Mouse (Mus musculus): ENCODE results near the gene Iqgap1. TPM values are rescaled to one million over a fixed set of nuclear protein-coding genes. Genes with fewer than 3 reads are reported as not detected.
A peak's percentile ranks its signal among the peaks of the same experiment; 100 is the strongest.

Gene Iqgap1
- total and polyA plus RNA-seq, 2 experiments from 2014 or later, result 12.3 to 20.6 TPM

- no peak overlapping the region for H3K4me3 ChIP-seq (ENCODE audit: low read depth, low read length)
- H3K9me3 ChIP-seq (ENCODE audit: low read length), result no peaks in the 10 kb centered on the region
- H3K27me3 ChIP-seq (ENCODE audit: insufficient read depth, low read length), result no peaks in the 10 kb centered on the region
- DNase-seq (ENCODE audit: low spot score), result no peak
- no peak for TF ChIP-seq CTCF (IDR thresholded peaks at IDR 0.05)
- H3K9ac ChIP-seq (replicated peaks; ENCODE audit: low read length, poor library complexity, severe bottlenecking), result no peak overlapping the region
- no peak for ATAC-seq (ENCODE audit: low FRiP score)
- WGBS, result 78% methylated on average over 5 of the region's 5 CpGs
- H3K36me3 ChIP-seq (ENCODE audit: insufficient read depth, low read length), result no peaks in the 10 kb centered on the region
- H3K4me1 ChIP-seq (ENCODE audit: insufficient read depth, low read length), result no peaks in the 10 kb centered on the region
- H3K4me2 ChIP-seq (ENCODE audit: low read depth, low read length, poor library complexity, severe bottlenecking), result no peak overlapping the region
- no peak overlapping the region for H3K27ac ChIP-seq (ENCODE audit: low read depth, low read length)
Measured at GRCm38 (mm10) chr7:80697859-80698258, 127.9 kb downstream of the Iqgap1 start.

DNA sequence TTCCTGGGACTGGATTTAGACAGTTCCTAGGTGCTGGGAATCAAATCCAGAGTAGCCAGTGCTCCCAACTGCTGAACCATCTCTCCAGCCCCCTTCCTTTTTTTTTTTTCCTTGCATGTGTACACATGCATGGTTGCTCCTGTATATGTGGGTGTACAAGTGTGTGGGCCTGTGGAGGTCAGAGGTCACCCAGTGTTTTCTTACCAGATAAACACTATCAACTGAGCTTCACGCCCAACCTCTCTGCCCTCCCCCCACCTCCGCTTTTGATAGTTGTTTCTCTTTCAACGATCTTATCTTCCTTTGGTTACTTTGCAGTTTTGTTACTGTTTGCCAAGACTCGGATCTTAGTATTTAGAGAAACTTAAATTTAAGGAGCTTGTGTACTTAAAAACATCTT is 128.9 kb downstream of the Iqgap1 start:
- no peaks in the 10 kb centered on the region for H3K27me3 ChIP-seq (ENCODE audit: insufficient read depth, low read length)
- 76% methylated on average over 4 of the region's 4 CpGs for WGBS
- H3K9me3 ChIP-seq (ENCODE audit: low read length), result no peaks in the 10 kb centered on the region
- TF ChIP-seq CTCF (IDR thresholded peaks at IDR 0.05), result no peak
- no peak for DNase-seq (ENCODE audit: low spot score)
- H3K4me3 ChIP-seq (ENCODE audit: low read depth, low read length), result no peak overlapping the region
- ATAC-seq (ENCODE audit: low FRiP score), result no peak
- no peak overlapping the region for H3K9ac ChIP-seq (replicated peaks; ENCODE audit: low read length, poor library complexity, severe bottlenecking)
- no peaks in the 10 kb centered on the region for H3K36me3 ChIP-seq (ENCODE audit: insufficient read depth, low read length)
- H3K4me1 ChIP-seq (ENCODE audit: insufficient read depth, low read length), result no peaks in the 10 kb centered on the region
- no peak overlapping the region for H3K4me2 ChIP-seq (ENCODE audit: low read depth, low read length, poor library complexity, severe bottlenecking)
- no peak overlapping the region for H3K27ac ChIP-seq (ENCODE audit: low read depth, low read length)

- no peak for DNase-seq (ENCODE audit: low spot score)
Measured at GRCm38 (mm10) chr7:80696334-80696733, 129.4 kb downstream of the Iqgap1 start.

GRCm38 (mm10) chr7:80692472-80692871 is 133.3 kb downstream of the Iqgap1 start:
- no peak overlapping the region for H3K4me2 ChIP-seq (ENCODE audit: low read depth, low read length, poor library complexity, severe bottlenecking)
- WGBS, result 91% methylated on average over 9 of the region's 9 CpGs
- ATAC-seq (ENCODE audit: low FRiP score), result no peak
- H3K4me1 ChIP-seq (ENCODE audit: insufficient read depth, low read length), result no peaks in the 10 kb centered on the region
- DNase-seq (ENCODE audit: low spot score), result no peak
- no peak for TF ChIP-seq CTCF (IDR thresholded peaks at IDR 0.05)
- H3K9me3 ChIP-seq (ENCODE audit: low read length), result no peaks in the 10 kb centered on the region
- H3K4me3 ChIP-seq (ENCODE audit: low read depth, low read length), result no peak overlapping the region
- H3K9ac ChIP-seq (replicated peaks; ENCODE audit: low read length, poor library complexity, severe bottlenecking), result no peak overlapping the region
- H3K27ac ChIP-seq (ENCODE audit: low read depth, low read length), result no peak overlapping the region
- no peaks in the 10 kb centered on the region for H3K27me3 ChIP-seq (ENCODE audit: insufficient read depth, low read length)
- H3K36me3 ChIP-seq (ENCODE audit: insufficient read depth, low read length), result no peaks in the 10 kb centered on the region

More at GRCm38 (mm10) chr7:80696334-80696733, 129.4 kb downstream of the Iqgap1 start:
- no peak for ATAC-seq (ENCODE audit: low FRiP score)
- Histone ChIP-seq H3K9ac (replicated peaks; ENCODE audit: low read length, poor library complexity, severe bottlenecking) (no peak overlapping the region), H3K4me3 (ENCODE audit: low read depth, low read length) (no peak overlapping the region), H3K27me3 (ENCODE audit: insufficient read depth, low read length) (no peaks in the 10 kb centered on the region), H3K4me1 (ENCODE audit: insufficient read depth, low read length) (no peaks in the 10 kb centered on the region), H3K4me2 (ENCODE audit: low read depth, low read length, poor library complexity, severe bottlenecking) (no peak overlapping the region), H3K9me3 (ENCODE audit: low read length) (no peaks in the 10 kb centered on the region), H3K36me3 (ENCODE audit: insufficient read depth, low read length) (no peaks in the 10 kb centered on the region), H3K27ac (ENCODE audit: low read depth, low read length) (no peak overlapping the region)
- 66% methylated on average over 1 of the region's 1 CpGs for WGBS
- TF ChIP-seq CTCF (IDR thresholded peaks at IDR 0.05), result no peak

DNA sequence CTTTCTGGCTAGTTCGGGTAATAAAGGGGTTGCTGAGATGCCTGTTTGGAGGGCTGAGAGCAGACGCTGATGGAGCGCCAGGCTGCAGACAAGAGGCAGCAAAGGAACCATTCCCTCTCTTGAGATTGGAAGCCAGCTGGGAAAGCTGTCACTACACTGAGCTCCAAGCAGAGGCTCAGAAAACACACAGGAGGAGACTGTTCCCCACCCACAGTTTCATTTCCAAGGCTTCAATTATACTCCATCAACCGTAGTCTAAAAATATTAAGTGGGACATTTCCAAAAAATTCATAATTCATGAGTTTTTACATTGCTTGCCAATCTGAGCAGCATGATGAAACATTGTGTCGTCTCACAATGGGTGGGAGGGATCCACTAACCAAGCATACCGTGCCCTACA is 134.6 kb downstream of the Iqgap1 start:
- peaks cover 4% of the 10 kb centered on the region; the same call in 1 of the 2 replicates for H3K4me1 ChIP-seq (ENCODE audit: insufficient read depth, low read length)
- ATAC-seq (ENCODE audit: low FRiP score), result no peak
- H3K9me3 ChIP-seq (ENCODE audit: low read length), result no peaks in the 10 kb centered on the region
- H3K4me3 ChIP-seq (ENCODE audit: low read depth, low read length), result no peak overlapping the region
- no peaks in the 10 kb centered on the region for H3K27me3 ChIP-seq (ENCODE audit: insufficient read depth, low read length)
- no peak overlapping the region for H3K9ac ChIP-seq (replicated peaks; ENCODE audit: low read length, poor library complexity, severe bottlenecking)
- peak; percentile 26 for DNase-seq (ENCODE audit: low spot score)
- 31% methylated on average over 6 of the region's 6 CpGs for WGBS
- H3K36me3 ChIP-seq (ENCODE audit: insufficient read depth, low read length), result no peaks in the 10 kb centered on the region
- TF ChIP-seq CTCF (IDR thresholded peaks at IDR 0.05), result no peak
- H3K27ac ChIP-seq (ENCODE audit: low read depth, low read length), result no peak overlapping the region
- no peak overlapping the region for H3K4me2 ChIP-seq (ENCODE audit: low read depth, low read length, poor library complexity, severe bottlenecking)

DNA sequence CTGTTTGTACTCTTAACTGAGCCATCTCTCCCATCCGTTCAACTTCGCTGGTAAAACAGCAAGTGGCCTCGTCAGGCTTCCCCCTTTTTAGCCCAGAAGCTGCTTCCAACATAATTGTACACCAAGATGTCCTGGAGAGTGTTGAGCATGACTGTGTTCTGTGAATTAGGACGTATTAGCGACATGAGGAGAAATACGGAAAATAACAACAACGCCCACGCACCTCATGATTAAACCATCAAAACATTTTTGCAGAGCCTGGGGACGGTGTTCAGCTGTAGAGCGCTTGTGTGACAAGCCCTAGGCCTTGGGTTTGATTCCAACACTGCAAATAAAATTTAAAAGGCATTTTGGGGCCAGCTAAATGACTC is 136.6 kb downstream of the Iqgap1 start:
- Histone ChIP-seq H3K4me1 (ENCODE audit: insufficient read depth, low read length) (peaks cover 4% of the 10 kb centered on the region; the same call in 1 of the 2 replicates), H3K4me3 (ENCODE audit: low read depth, low read length) (peak overlapping the region; percentile 92), H3K9me3 (ENCODE audit: low read length) (no peaks in the 10 kb centered on the region), H3K27ac (ENCODE audit: low read depth, low read length) (peak overlapping the region; percentile 94), H3K9ac (replicated peaks; ENCODE audit: low read length, poor library complexity, severe bottlenecking) (peak overlapping the region; percentile 83), H3K27me3 (ENCODE audit: insufficient read depth, low read length) (no peaks in the 10 kb centered on the region), H3K36me3 (ENCODE audit: insufficient read depth, low read length) (no peaks in the 10 kb centered on the region), H3K4me2 (ENCODE audit: low read depth, low read length, poor library complexity, severe bottlenecking) (peak overlapping the region; percentile 78)
- DNase-seq (ENCODE audit: low spot score), result no peak
- no peak for TF ChIP-seq CTCF (IDR thresholded peaks at IDR 0.05)
- 9% methylated on average over 10 of the region's 10 CpGs for WGBS
- no peak for ATAC-seq (ENCODE audit: low FRiP score)
